Mouse (Mus musculus) limb, embryonic 13.5 days (tissue): ENCODE data around the gene Vps51. TPM values are rescaled to one million over a fixed set of nuclear protein-coding genes. Genes with fewer than 3 reads are reported as not detected.

Experiments
- ATAC-seq: fragments of 200-750 bp; cut with Nextera tagmentation; 2 replicates; pipeline ENCODE4 v1.8.0; 2017; ENCODE audit warnings: low read depth, moderate number of reproducible peaks, moderate TSS enrichment; ENCODE audit not compliant: low FRiP score
- H3K27ac ChIP-seq: fragments of 300-500 bp; sonication (generic); 2 replicates; pipeline ENCODE4 v1.5.1; 2015; ENCODE audit warnings: inconsistent platforms, mild to moderate bottlenecking, moderate library complexity
- H3K27me3 ChIP-seq: fragments of 300-500 bp; sonication (generic); 2 replicates; pipeline ENCODE4 v1.6.1; 2015; ENCODE audit warnings: mild to moderate bottlenecking, inconsistent platforms
- H3K36me3 ChIP-seq: fragments of 300-500 bp; sonication (generic); 2 replicates; pipeline ENCODE4 v1.6.1; 2015; ENCODE audit warnings: inconsistent platforms, mild to moderate bottlenecking, moderate library complexity
- H3K4me1 ChIP-seq: fragments of 300-500 bp; sonication (generic); 2 replicates; pipeline ENCODE4 v1.6.1; 2015; ENCODE audit warnings: inconsistent platforms
- H3K4me2 ChIP-seq: fragments of 300-500 bp; sonication (generic); replicated peaks from 2 replicates; pipeline ENCODE4 v1.6.1; 2015; ENCODE audit warnings: inconsistent platforms, mild to moderate bottlenecking, moderate library complexity
- H3K4me3 ChIP-seq: fragments of 300-500 bp; sonication (generic); 2 replicates; pipeline ENCODE4 v1.5.1; 2015; ENCODE audit warnings: moderate library complexity, mild to moderate bottlenecking, inconsistent platforms
- H3K9ac ChIP-seq: fragments of 300-500 bp; sonication (generic); 2 replicates; pipeline ENCODE4 v1.6.1; 2015; ENCODE audit warnings: mild to moderate bottlenecking, inconsistent platforms
- H3K9me3 ChIP-seq: fragments of 300-500 bp; sonication (generic); 2 replicates; pipeline ENCODE4 v1.6.1; 2016; ENCODE audit warnings: inconsistent platforms
- WGBS: fragments of 180-500 bp; shearing (Covaris S2); methylation state at CpG from one replicate; pipeline ENCODE4 v1.1.7; 2015; 5-methylcytosine and 5-hydroxymethylcytosine counted together
- polyA plus RNA-seq: library from polyadenylated mRNA; unstranded; fragments of >200 nt; fragmentation: Nextera tagmentation; extraction: Ambion mirVana; gene quantifications from 2 replicates; pipeline ENCODE4 v1.2.1, GENCODE M21; 2015

The Vps51 gene
- polyA plus RNA-seq, 1 experiment from 2014 or later, result 69.7 TPM

- no peak overlapping the region for H3K27ac ChIP-seq
- no peak overlapping the region for H3K4me3 ChIP-seq
- no peaks in the 10 kb centered on the region for H3K27me3 ChIP-seq
- H3K9ac ChIP-seq, result no peak overlapping the region
- peaks cover 19% of the 10 kb centered on the region for H3K4me1 ChIP-seq
- 87% methylated on average over 31 of the region's 31 CpGs for WGBS
- peaks cover 60% of the 10 kb centered on the region for H3K36me3 ChIP-seq
- no peaks in the 10 kb centered on the region for H3K9me3 ChIP-seq
- no peak for ATAC-seq
- H3K4me2 ChIP-seq, result no peak overlapping the region
These were observed 6.3 kb downstream of the Vps51 start for GRCm38 (mm10) chr19:6070571-6071250.

DNA sequence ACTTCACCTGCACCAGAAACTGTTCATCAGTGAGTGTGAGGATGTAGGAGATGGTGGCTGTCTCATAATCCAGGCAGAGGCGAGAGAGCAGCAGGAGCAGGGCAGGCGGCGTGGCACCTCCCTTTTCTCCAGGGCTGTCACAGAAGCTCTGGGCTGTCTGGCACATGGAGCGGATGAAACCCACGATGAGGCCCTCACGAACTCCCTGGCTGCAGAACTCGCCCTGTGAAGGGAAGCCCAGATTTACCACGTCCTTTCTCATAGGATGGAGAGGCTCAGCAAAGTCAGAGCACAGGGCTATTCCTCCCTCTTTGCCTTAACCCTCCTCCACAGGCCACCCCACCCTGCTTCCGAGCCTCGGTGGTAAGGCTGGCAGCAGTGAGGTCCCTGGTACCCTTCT is 7.2 kb downstream of the Vps51 start:
- Histone ChIP-seq H3K4me1 (peaks cover 19% of the 10 kb centered on the region), H3K36me3 (peaks cover 55% of the 10 kb centered on the region), H3K9ac (no peak overlapping the region; the same call in 1 of the 2 replicates), H3K27ac (no peak overlapping the region), H3K4me2 (no peak overlapping the region), H3K4me3 (no peak overlapping the region), H3K9me3 (no peaks in the 10 kb centered on the region), H3K27me3 (no peaks in the 10 kb centered on the region)
- 90% methylated on average over 10 of the region's 10 CpGs for WGBS
- no peak for ATAC-seq

- H3K27me3 ChIP-seq, result no peaks in the 10 kb centered on the region
- H3K4me1 ChIP-seq, result peaks cover 19% of the 10 kb centered on the region
- no peak overlapping the region for H3K4me3 ChIP-seq
- no peak overlapping the region for H3K27ac ChIP-seq
- no peak overlapping the region for H3K9ac ChIP-seq
- no peak overlapping the region for H3K4me2 ChIP-seq
- WGBS, result 84% methylated on average over 4 of the region's 4 CpGs
- ATAC-seq, result no peak
- no peaks in the 10 kb centered on the region for H3K9me3 ChIP-seq
- peaks cover 48% of the 10 kb centered on the region for H3K36me3 ChIP-seq
These were observed 8.1 kb downstream of the Vps51 start for GRCm38 (mm10) chr19:6068951-6069350.

DNA sequence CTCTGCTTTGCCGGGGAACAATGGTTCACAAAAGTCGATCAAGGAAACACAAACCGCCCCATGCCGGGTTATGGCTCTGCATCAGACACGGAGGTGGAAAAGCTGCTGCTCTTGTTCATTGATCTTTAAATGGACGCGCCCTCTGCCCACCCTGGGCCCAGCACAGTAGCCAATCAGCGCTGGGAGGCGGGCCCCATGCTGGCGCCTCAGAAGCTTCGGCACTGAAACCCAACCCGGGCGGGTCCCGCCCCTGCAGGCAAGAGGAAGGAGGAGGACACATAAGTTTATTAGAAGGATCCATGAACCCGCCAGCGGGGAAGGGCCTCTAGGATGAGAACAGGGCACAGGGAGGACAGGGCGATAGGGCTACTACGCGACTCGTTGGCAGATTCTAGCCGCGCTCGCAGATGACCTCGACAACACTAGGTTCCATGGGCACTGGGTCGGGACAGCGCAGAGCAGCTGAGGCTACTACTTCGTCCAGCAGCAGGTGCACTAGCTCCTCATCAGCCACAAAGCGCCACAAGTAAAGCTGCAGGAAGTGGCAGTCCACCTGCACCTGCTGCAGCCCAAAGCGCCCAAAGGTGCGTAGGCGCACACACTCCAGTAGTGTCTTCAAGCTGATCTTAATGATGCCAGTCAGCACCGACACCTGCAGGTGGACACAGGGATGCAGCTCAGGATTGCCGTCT is 9.2 kb downstream of the Vps51 start, which contains the start of gene Tm7sf2:
Gene Tm7sf2, minus strand, starts transcription at position 650 of the 692 bp plus-strand sequence.
- Histone ChIP-seq H3K9ac (peak within 1 kb of the TSS; percentile 60), H3K9me3 (no peaks in the 10 kb centered on the region), H3K4me1 (peaks cover 21% of the 10 kb centered on the region), H3K27ac (peak within 1 kb of the TSS; percentile 67), H3K4me2 (peak within 1 kb of the TSS; percentile 98), H3K4me3 (peak within 1 kb of the TSS; percentile 50), H3K27me3 (no peaks in the 10 kb centered on the region), H3K36me3 (peaks cover 39% of the 10 kb centered on the region)
- ATAC-seq, result peak; percentile 95
- WGBS, result 9% methylated on average over 33 of the region's 33 CpGs

GRCm38 (mm10) chr19:6067011-6067723 is 9.9 kb downstream of the Vps51 start:
- Histone ChIP-seq H3K27ac (peak overlapping the region; percentile 67), H3K27me3 (no peaks in the 10 kb centered on the region), H3K4me1 (peaks cover 28% of the 10 kb centered on the region), H3K36me3 (peaks cover 36% of the 10 kb centered on the region), H3K4me2 (peak overlapping the region; percentile 98), H3K9ac (peak overlapping the region; percentile 60), H3K9me3 (no peaks in the 10 kb centered on the region), H3K4me3 (peak overlapping the region; percentile 50)
- peak; percentile 35 for ATAC-seq
- under 1% methylated on average over 30 of the region's 30 CpGs for WGBS

DNA sequence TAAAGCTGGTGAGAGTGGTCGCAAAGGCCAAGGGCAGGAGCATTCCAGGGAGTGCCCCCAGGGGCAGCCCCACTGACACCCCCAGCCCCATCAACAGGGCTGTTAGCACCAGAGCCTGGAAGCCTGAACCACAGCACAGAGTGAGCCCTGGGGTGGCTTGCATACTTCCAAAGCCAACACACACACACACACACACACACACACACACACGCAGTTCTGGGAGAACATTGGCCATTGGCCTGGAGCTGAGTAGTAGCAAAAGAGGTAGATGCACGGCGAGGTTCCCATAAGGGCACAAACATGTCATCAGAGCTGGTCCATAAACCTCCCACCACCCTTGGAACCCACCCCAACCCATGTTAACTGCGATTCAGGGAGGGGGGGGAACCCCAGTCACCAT is 10.5 kb downstream of the Vps51 start:
- H3K36me3 ChIP-seq, result peaks cover 34% of the 10 kb centered on the region
- peak overlapping the region; percentile 50 for H3K4me3 ChIP-seq
- H3K9ac ChIP-seq, result peak overlapping the region; percentile 60
- H3K4me1 ChIP-seq, result peaks cover 34% of the 10 kb centered on the region
- no peaks in the 10 kb centered on the region for H3K27me3 ChIP-seq
- 32% methylated on average over 5 of the region's 5 CpGs for WGBS
- H3K27ac ChIP-seq, result 0 out of 2 replicates have a peak overlapping the region, but pooled peaks have one; percentile 67
- no peak for ATAC-seq
- H3K4me2 ChIP-seq, result peak overlapping the region; percentile 98
- no peaks in the 10 kb centered on the region for H3K9me3 ChIP-seq

DNA sequence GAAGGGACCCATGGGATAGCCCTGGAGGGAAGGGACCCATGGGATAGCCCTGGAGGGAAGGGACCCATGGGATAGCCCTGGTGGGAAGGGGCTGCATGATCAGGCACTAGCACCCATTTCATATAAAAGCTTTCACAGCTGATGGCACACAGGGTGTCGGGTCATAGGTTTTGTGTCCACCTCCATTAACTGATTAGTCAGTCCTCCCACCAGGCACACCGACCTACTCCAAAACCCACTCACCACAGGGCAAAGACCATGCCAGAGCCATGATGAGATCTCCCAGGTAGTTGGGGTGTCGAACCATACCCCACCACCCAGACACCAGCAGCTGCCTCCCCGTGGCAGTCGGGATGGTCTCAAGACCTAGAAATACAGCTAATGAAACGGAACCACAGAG is 13.9 kb downstream of the Vps51 start:
- Histone ChIP-seq H3K27ac (no peak overlapping the region), H3K27me3 (no peaks in the 10 kb centered on the region), H3K4me3 (peak overlapping the region; percentile 88; the same call in 1 of the 2 replicates), H3K36me3 (peaks cover 18% of the 10 kb centered on the region), H3K4me2 (peak overlapping the region; percentile 100), H3K9me3 (no peaks in the 10 kb centered on the region), H3K9ac (peak overlapping the region; percentile 97), H3K4me1 (peaks cover 44% of the 10 kb centered on the region)
- WGBS, result 89% methylated on average over 6 of the region's 6 CpGs
- ATAC-seq, result no peak

DNA sequence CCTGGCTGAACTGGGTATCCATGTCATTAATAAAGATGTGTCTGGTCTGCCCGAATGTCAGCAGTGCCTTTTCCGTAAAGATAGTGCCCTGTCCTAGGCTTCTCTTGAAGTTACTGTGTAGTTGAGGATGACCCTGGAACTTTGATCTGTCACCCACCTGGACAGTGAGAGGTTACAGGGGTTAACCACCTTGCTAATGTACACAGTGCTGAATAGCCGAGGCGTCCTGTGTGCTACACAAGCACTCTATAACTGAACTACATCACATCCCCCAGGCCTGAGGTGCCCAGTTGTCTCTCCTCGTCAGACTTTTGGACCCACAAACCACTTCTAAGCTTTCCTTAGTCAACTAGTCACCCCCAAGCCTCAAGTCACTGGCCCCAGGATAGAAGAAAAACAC is 14.6 kb downstream of the Vps51 start:
- peak overlapping the region; percentile 97 for H3K9ac ChIP-seq
- 72% methylated on average over 5 of the region's 5 CpGs for WGBS
- no peak for ATAC-seq

DNA sequence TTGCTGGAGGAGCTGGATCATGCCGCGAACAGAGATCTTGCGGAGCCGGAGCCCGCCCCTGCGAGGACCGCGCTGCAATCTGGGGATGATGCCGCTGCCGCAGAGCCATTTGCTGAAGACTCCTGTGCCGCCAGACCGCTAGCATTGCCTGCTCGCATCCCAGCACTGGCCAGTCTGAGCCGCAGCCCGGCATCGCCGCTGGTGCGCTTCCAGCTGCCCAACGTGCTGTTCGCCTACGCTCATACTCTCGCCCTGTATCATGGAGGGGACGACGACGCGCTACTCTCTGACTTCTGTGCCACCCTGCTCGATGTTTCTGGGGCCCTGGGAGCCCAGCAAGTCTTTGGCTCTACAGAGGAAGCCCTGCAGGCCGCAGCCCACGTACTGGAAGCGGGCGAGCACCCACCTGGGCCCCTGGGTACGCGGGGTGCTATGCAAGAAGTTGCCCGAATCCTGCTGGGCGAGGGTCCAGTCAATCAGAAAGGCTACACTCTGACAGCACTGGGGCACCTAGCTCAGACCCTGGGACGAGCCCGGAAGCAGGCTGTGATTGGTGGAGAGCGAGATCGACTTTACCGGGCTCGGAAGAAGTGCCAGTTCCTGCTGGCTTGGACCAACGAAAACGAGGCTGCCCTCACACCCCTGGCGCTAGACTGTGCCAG is 15.3 kb downstream of the Vps51 start:
- Histone ChIP-seq H3K4me2 (peak overlapping the region; percentile 100), H3K4me1 (peaks cover 35% of the 10 kb centered on the region), H3K27me3 (no peaks in the 10 kb centered on the region), H3K4me3 (peak overlapping the region; percentile 88), H3K27ac (peak overlapping the region; percentile 94), H3K9ac (peak overlapping the region; percentile 97), H3K9me3 (no peaks in the 10 kb centered on the region), H3K36me3 (peaks cover 18% of the 10 kb centered on the region)
- WGBS, result 2% methylated on average over 44 of the region's 44 CpGs
- ATAC-seq, result no peak

More for the DNA sequence above, 14.6 kb downstream of the Vps51 start:
- Histone ChIP-seq H3K4me2 (peak overlapping the region; percentile 100), H3K9me3 (no peaks in the 10 kb centered on the region), H3K27ac (no peak overlapping the region; the same call in 1 of the 2 replicates), H3K4me3 (peak overlapping the region; percentile 88), H3K36me3 (peaks cover 18% of the 10 kb centered on the region), H3K4me1 (peaks cover 39% of the 10 kb centered on the region), H3K27me3 (no peaks in the 10 kb centered on the region)

DNA sequence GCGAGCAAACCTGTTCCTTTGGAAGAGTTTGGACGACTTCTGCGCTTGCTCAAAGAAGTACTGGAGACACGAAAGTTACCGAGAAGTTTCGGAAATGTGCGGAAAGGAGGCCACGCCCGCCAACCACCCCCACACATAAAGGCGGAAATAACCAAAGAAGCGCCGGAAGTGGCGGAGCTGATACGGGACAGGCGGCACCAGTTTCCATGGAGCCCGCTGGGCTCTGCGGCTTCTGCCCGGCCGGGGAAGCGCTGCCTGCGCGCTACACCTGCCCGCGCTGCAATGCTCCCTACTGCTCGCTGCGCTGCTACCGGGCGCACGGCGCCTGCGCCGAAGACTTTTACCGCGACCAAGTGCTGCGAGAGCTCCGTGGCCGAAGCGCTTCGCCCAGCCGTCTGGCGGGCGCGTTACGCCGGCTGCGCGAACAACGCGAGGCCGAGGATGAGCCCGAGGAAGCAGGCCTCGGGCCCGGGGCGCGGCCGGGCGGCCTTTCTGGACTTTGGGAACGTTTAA is 16.0 kb downstream of the Vps51 start, which contains the start of gene Znhit2:
Gene Znhit2, plus strand, starts transcription at position 172 of the 513 bp plus-strand sequence.
- Histone ChIP-seq H3K4me2 (peak within 1 kb of the TSS; percentile 100), H3K9me3 (no peaks in the 10 kb centered on the region), H3K4me1 (peaks cover 36% of the 10 kb centered on the region), H3K27me3 (no peaks in the 10 kb centered on the region), H3K36me3 (peaks cover 18% of the 10 kb centered on the region), H3K9ac (peak within 1 kb of the TSS; percentile 97), H3K27ac (peak within 1 kb of the TSS; percentile 94), H3K4me3 (peak within 1 kb of the TSS; percentile 88)
- peak; percentile 73 for ATAC-seq
- WGBS, result under 1% methylated on average over 58 of the region's 58 CpGs

DNA sequence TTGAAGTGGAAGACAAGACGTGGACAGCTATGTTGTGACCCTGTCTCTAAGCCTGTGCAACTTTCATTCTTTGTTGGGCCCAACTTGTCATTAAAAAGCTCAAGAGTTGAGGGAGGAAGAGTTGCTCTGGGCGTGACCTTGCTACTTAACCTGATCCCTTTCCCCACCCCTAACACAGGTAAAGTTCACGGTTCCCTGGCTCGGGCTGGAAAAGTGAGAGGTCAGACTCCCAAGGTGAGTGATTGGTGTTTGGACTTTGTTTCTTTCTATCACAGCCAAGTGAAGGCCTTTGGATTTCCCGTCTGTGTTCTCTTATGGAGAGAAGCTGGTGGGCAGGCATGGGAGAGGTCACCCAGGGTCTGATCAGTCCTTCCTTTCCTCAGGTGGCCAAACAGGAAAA is 18.1 kb downstream of the Vps51 start:
- 85% methylated on average over 5 of the region's 5 CpGs for WGBS
- Histone ChIP-seq H3K9me3 (no peaks in the 10 kb centered on the region), H3K9ac (peak overlapping the region; percentile 93), H3K27me3 (no peaks in the 10 kb centered on the region), H3K4me2 (peak overlapping the region; percentile 88), H3K36me3 (peaks cover 37% of the 10 kb centered on the region), H3K27ac (no peak overlapping the region), H3K4me1 (peaks cover 37% of the 10 kb centered on the region), H3K4me3 (peak overlapping the region; percentile 87)
- no peak for ATAC-seq
